Mouse (Mus musculus) liver, embryonic 15.5 days (tissue): ENCODE data around the gene Il21r. TPM values are rescaled to one million over a fixed set of nuclear protein-coding genes. Genes with fewer than 3 reads are reported as not detected.

ENCODE experiments used
- ATAC-seq: fragments of 200-750 bp; cut with Nextera tagmentation; 2 replicates; pipeline ENCODE4 v1.8.0; 2017; ENCODE audit warnings: moderate number of reproducible peaks, mild to moderate bottlenecking, moderate library complexity; ENCODE audit not compliant: insufficient read depth
- H3K27ac ChIP-seq: fragments of 300-500 bp; sonication (generic); replicated peaks from 2 replicates; pipeline ENCODE4 v1.5.1; 2015; ENCODE audit warnings: mild to moderate bottlenecking, inconsistent platforms
- H3K27me3 ChIP-seq: fragments of 300-500 bp; sonication (generic); 2 replicates; pipeline ENCODE4 v1.6.1; 2015; ENCODE audit warnings: mild to moderate bottlenecking, inconsistent platforms
- H3K36me3 ChIP-seq: fragments of 300-500 bp; sonication (generic); replicated peaks from 2 replicates; pipeline ENCODE4 v1.6.1; 2015; ENCODE audit warnings: moderate library complexity, mild to moderate bottlenecking, inconsistent platforms
- H3K4me1 ChIP-seq: fragments of 300-500 bp; sonication (generic); replicated peaks from 2 replicates; pipeline ENCODE4 v1.6.1; 2015; ENCODE audit warnings: inconsistent platforms
- H3K4me2 ChIP-seq: fragments of 300-500 bp; sonication (generic); 2 replicates; pipeline ENCODE4 v1.6.1; 2015; ENCODE audit warnings: moderate library complexity, mild to moderate bottlenecking, inconsistent platforms
- H3K4me3 ChIP-seq: fragments of 300-500 bp; sonication (generic); replicated peaks from 2 replicates; pipeline ENCODE4 v1.5.1; 2015; ENCODE audit warnings: mild to moderate bottlenecking, inconsistent platforms
- H3K9ac ChIP-seq: fragments of 300-500 bp; sonication (generic); 2 replicates; pipeline ENCODE4 v1.6.1; 2015; ENCODE audit warnings: moderate library complexity, mild to moderate bottlenecking, inconsistent platforms
- H3K9me3 ChIP-seq: fragments of 300-500 bp; sonication (generic); replicated peaks from 2 replicates; pipeline ENCODE4 v1.6.1; 2016; ENCODE audit warnings: inconsistent platforms
- WGBS: fragments of 180-500 bp; shearing (Covaris S2); methylation state at CpG from one replicate; pipeline ENCODE4 v1.1.7; 2015; ENCODE audit warnings: mixed read lengths; ENCODE audit not compliant: insufficient replicate concordance; 5-methylcytosine and 5-hydroxymethylcytosine counted together
- polyA plus RNA-seq: library from polyadenylated mRNA; unstranded; fragments of >200 nt; fragmentation: Nextera tagmentation; extraction: Ambion mirVana; gene quantifications from 2 replicates; pipeline ENCODE4 v1.2.1, GENCODE M21; 2015

Gene Il21r
- polyA plus RNA-seq, 1 experiment from 2014 or later, result 0.71 TPM

DNA sequence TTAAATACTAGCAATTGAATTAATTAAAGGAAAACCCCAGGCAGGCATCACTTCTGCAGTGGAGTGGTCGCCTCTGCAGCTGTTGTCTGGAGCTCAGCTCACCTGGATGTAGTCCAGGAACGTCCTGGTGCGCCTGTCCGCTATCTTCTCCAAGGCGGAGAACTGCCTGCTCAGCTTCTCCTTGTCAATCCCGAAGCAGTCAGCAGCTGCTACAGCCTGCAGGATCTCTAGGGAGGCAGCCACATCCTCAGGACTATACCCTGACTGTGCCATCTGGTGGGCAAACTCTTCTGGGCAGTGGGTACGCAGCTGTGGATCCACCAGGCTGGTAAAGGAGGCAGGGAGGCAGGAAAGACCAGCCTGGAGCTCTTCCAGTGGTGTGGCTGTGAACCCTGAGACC is 42.2 kb downstream of the Il21r start:
- Histone ChIP-seq H3K9ac (no peak overlapping the region), H3K4me2 (no peak overlapping the region), H3K36me3 (peaks cover 98% of the 10 kb centered on the region), H3K27me3 (no peaks in the 10 kb centered on the region), H3K4me1 (no peaks in the 10 kb centered on the region), H3K4me3 (no peak overlapping the region), H3K9me3 (no peaks in the 10 kb centered on the region), H3K27ac (no peak overlapping the region)
- no peak for ATAC-seq
- 87% methylated on average over 7 of the region's 7 CpGs for WGBS

DNA sequence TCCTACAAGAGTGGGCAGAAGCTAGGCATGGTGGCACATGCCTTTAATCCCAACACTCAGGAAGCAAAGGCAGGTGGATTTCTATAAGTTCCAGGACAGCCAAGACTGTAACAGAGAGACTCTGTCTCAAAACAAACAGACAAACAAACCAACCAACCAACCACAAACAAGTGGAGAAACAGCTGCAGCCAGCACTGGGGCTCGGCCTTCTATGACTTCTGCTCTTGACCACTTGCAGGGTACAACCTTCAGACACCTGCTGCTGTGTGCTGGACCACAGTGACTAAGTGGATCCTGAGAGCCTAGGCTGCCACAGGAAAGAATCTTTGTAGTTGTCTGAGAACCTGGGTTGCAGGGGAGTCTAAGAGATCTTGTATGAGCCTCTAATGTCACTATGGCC is 45.8 kb downstream of the Il21r start:
- no peak for ATAC-seq
- Histone ChIP-seq H3K4me1 (no peaks in the 10 kb centered on the region), H3K4me3 (no peak overlapping the region), H3K27me3 (no peaks in the 10 kb centered on the region), H3K36me3 (peaks cover 93% of the 10 kb centered on the region), H3K27ac (no peak overlapping the region), H3K9me3 (no peaks in the 10 kb centered on the region), H3K4me2 (no peak overlapping the region), H3K9ac (no peak overlapping the region)
- WGBS, result 64% methylated on average over 1 of the region's 1 CpGs

DNA sequence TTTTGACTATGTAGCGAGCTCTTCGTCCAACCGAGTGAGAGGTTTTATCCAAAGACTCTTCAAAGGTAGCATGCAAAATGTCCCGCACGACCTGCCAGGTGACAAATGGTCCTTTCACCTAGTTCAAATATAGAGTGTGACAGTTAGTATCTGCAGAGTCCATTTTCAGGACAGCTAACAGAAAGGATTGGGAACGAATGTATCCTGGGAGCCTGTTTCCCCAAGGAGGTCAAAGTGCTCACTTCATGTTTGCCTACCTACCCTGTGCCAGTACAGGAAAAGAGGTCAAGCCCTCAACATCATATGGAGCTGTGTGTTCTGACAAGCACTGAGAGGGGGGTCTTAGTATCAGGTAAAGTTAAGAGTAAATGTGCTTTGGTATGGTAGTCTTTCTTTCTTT is 54.3 kb downstream of the Il21r start:
- H3K4me2 ChIP-seq, result no peak overlapping the region
- peaks cover 89% of the 10 kb centered on the region for H3K36me3 ChIP-seq
- no peaks in the 10 kb centered on the region for H3K27me3 ChIP-seq
- H3K9me3 ChIP-seq, result no peaks in the 10 kb centered on the region
- no peaks in the 10 kb centered on the region for H3K4me1 ChIP-seq
- WGBS, result 79% methylated on average over 6 of the region's 6 CpGs
- no peak overlapping the region for H3K27ac ChIP-seq
- H3K9ac ChIP-seq, result no peak overlapping the region
- no peak overlapping the region for H3K4me3 ChIP-seq
- ATAC-seq, result peak; percentile 48

DNA sequence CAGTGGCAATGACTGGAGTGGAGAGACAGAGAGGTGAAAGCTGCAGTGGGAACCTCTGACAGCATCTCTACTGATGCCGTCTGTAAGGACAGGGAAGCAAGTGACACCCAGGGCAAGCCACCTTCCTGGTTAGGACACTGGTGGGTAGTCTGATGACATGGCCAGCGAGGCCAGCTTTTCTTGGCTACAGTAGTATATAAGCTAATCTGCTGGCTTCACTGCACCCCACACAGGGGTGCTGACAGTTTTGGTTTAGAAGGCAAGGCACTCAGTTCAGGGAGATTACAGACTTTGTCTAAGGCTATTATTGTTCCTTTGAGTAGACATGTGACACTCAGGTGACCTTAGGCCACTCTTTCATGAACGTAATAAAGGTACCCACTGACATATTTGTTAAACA is 60.4 kb downstream of the Il21r start:
- H3K4me1 ChIP-seq, result no peaks in the 10 kb centered on the region
- peaks cover 88% of the 10 kb centered on the region for H3K36me3 ChIP-seq

DNA sequence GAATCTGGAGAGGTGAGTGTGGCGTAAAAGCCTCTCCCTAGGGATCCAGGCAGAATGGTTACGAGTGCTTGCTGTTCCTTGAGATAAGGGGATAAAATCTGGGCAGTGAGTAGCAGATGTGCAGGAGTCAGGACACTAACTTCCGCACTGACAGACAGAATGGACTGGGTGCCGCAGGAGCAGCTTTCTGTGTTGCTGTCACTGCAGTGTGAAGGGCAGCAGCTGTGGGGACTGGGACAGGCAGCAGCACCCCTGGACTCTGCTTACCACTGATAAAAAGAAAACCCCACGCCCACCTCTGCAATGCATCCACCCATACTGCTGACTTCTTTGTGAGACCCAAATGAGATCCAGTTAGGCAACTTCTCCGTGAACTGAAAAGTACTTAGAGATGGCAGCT is 67.6 kb downstream of the Il21r start:
- ATAC-seq, result peak; percentile 85
- Histone ChIP-seq H3K36me3 (peaks cover 98% of the 10 kb centered on the region), H3K4me1 (peaks cover 23% of the 10 kb centered on the region), H3K27me3 (no peaks in the 10 kb centered on the region), H3K9me3 (no peaks in the 10 kb centered on the region), H3K27ac (no peak overlapping the region), H3K9ac (no peak overlapping the region; the same call in 1 of the 2 replicates), H3K4me3 (no peak overlapping the region), H3K4me2 (peak overlapping the region; percentile 45)
- 36% methylated on average over 6 of the region's 6 CpGs for WGBS

More for the DNA sequence above, 60.4 kb downstream of the Il21r start:
- Histone ChIP-seq H3K27ac (no peak overlapping the region), H3K4me3 (no peak overlapping the region), H3K9ac (no peak overlapping the region), H3K9me3 (no peaks in the 10 kb centered on the region), H3K4me2 (no peak overlapping the region), H3K27me3 (no peaks in the 10 kb centered on the region)
- no peak for ATAC-seq
- WGBS, result 69% methylated on average over 3 of the region's 3 CpGs

DNA sequence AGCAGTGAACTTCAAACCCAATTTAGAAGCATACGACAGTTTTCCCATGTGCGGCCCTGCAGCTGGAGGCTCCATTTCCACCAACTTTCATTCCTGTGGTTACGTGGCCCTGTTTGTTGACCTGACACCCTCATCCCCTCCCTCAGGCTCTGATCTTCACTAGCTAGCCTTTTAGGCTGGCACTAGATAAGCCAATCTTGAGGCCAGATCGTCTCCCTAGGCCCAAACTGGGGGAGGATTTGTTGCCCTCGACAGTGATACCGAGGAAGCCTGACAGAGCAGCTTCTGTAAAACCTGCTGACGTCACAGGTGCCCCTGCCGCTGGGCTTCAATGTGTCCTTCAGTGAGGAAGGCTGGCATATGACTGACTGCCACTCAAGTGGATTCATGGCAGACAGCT is 68.2 kb downstream of the Il21r start:
- H3K9me3 ChIP-seq, result no peaks in the 10 kb centered on the region
- no peak overlapping the region; the same call in 1 of the 2 replicates for H3K9ac ChIP-seq
- H3K4me3 ChIP-seq, result no peak overlapping the region
- WGBS, result 40% methylated on average over 8 of the region's 8 CpGs
- H3K4me1 ChIP-seq, result peaks cover 23% of the 10 kb centered on the region
- peak; percentile 66 for ATAC-seq
- no peaks in the 10 kb centered on the region for H3K27me3 ChIP-seq
- H3K36me3 ChIP-seq, result peaks cover 98% of the 10 kb centered on the region
- H3K27ac ChIP-seq, result no peak overlapping the region
- peak overlapping the region; percentile 45 for H3K4me2 ChIP-seq

DNA sequence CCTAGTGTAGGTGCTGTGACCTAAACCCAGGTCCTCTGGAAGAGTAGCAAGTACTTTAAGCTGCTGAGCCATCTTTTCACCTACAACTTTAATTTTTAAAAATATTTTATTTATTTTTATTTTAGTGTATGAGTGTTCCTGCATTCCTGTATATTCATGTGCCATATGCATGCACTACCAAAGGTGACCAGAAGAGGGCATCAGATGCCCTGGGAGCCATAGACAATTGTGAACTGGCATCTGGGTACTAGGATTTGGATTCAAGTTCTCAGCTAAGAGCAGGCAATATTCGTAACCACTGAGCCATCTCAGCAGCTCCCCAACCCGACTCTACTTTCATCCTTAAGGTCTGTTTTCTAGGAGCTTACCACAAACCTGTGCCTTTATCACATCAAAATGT is 71.7 kb downstream of the Il21r start:
- 50% methylated on average over 2 of the region's 2 CpGs for WGBS
- Histone ChIP-seq H3K27ac (no peak overlapping the region), H3K9me3 (no peaks in the 10 kb centered on the region), H3K4me2 (no peak overlapping the region), H3K36me3 (peaks cover 98% of the 10 kb centered on the region), H3K4me1 (peaks cover 23% of the 10 kb centered on the region), H3K27me3 (no peaks in the 10 kb centered on the region), H3K9ac (no peak overlapping the region), H3K4me3 (no peak overlapping the region)
- ATAC-seq, result no peak

DNA sequence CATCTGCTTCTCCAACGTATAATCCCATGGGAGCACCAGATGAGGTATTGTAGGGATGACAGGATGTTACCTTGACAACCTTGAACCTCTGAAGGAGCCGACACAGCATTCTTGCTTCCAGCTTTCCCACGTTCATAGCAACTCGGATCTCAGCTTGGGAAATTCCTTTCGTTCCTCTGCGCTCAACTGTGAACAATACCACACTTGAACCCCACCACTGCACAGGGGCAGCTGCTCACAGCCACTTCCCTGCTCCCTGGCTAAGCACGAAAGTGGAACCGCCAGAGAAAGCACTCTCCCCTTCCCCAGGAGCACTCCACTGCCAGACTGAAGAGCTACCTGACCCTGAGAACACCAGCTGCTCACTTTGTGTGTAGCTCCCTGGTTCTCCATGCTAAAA is 75.5 kb downstream of the Il21r start:
- Histone ChIP-seq H3K27ac (no peak overlapping the region), H3K4me2 (no peak overlapping the region), H3K27me3 (no peaks in the 10 kb centered on the region), H3K36me3 (peaks cover 86% of the 10 kb centered on the region), H3K4me1 (no peaks in the 10 kb centered on the region), H3K9me3 (no peaks in the 10 kb centered on the region), H3K4me3 (no peak overlapping the region), H3K9ac (no peak overlapping the region)
- WGBS, result 83% methylated on average over 8 of the region's 8 CpGs
- no peak for ATAC-seq

DNA sequence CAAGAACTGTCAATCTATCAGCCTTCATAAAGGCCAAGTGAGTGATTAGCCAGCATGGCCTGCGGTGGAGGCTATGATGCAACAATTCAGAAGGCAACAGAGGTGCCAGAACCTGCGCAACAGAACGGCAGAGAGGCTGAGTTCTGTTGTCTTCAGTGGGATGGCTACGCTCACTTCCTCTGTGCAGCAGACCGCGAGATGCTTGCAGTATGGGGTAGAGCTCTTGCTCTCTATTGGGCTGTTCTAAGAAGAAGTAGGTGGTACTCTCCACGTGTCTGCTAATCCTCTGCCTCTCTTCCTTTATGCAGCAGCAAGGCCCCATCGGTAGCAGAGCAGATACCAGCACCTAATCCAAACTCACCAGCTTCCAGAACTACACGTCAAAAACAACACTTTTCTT is 76.7 kb downstream of the Il21r start:
- Histone ChIP-seq H3K4me2 (no peak overlapping the region), H3K36me3 (peaks cover 77% of the 10 kb centered on the region), H3K4me1 (no peaks in the 10 kb centered on the region), H3K27me3 (no peaks in the 10 kb centered on the region), H3K27ac (no peak overlapping the region), H3K9ac (no peak overlapping the region), H3K4me3 (no peak overlapping the region), H3K9me3 (no peaks in the 10 kb centered on the region)
- 74% methylated on average over 9 of the region's 9 CpGs for WGBS
- no peak for ATAC-seq

Other genes with a start within 250 kb of the Il21r start
- 6.3 and 6.5 TPM in 2 replicates for gene Kdm8, start 158.8 kb upstream of the Il21r start, polyA plus RNA-seq
- 73.8 and 75.2 TPM in 2 replicates for gene Nsmce1, start 111.8 kb upstream of the Il21r start, polyA plus RNA-seq
- 4.6 and 6.4 TPM in 2 replicates for gene Il4ra, start 51.3 kb upstream of the Il21r start, polyA plus RNA-seq
- gene Gtf3c1, start 104.4 kb downstream of the Il21r start, polyA plus RNA-seq, result 7.8 and 8.0 TPM in 2 replicates
- 1.4 and 1.7 TPM in 2 replicates for gene D430042O09Rik, start 104.5 kb downstream of the Il21r start, polyA plus RNA-seq